Mouse (Mus musculus) bone marrow macrophage, adult 2 months (primary cell): ENCODE measurements around the gene Phf21a. TPM values are rescaled to one million over a fixed set of nuclear protein-coding genes. Genes with fewer than 3 reads are reported as not detected.

Source experiments
- H3K27ac ChIP-seq: 2 replicates; pipeline ENCODE4 v1.5.1; 2012; ENCODE audit warnings: low read depth, low read length; ENCODE audit not compliant: insufficient read depth
- H3K4me1 ChIP-seq: 2 replicates; pipeline ENCODE4 v1.6.1; 2012; ENCODE audit warnings: low read length; ENCODE audit not compliant: control insufficient read depth, insufficient read depth
- H3K4me3 ChIP-seq: 2 replicates; pipeline ENCODE4 v1.5.1; 2012; ENCODE audit warnings: mild to moderate bottlenecking, low read length, moderate library complexity; ENCODE audit not compliant: insufficient read depth
- CTCF ChIP-seq: IDR thresholded peaks from 2 replicates; pipeline ENCODE4 v1.5.1; 2012; ENCODE audit warnings: low read depth, mild to moderate bottlenecking, low read length, moderate library complexity
- POLR2A ChIP-seq: IDR thresholded peaks from 2 replicates; pipeline ENCODE4 v1.6.1; 2012; ENCODE audit warnings: mild to moderate bottlenecking, low read depth, low read length, borderline replicate concordance
- polyA plus RNA-seq: library from polyadenylated mRNA; stranded (reverse); fragments of >200 nt; gene quantifications from 2 replicates; pipeline ENCODE4 v1.2.4, GENCODE M21; 2012; ENCODE audit not compliant: missing spikeins, insufficient read depth, insufficient read length

The Phf21a gene
- polyA plus RNA-seq, 1 experiment: 81.5 TPM

GRCm38 (mm10) chr2:92187061-92187460 lies 94.1 kb downstream of the Phf21a start:
- H3K4me1 ChIP-seq: peaks cover 8% of the 10 kb centered on the region
- H3K27ac ChIP-seq: no peak overlapping the region
- TF ChIP-seq CTCF (no peak), POLR2A (no peak)
- H3K4me3 ChIP-seq: no peak overlapping the region

DNA sequence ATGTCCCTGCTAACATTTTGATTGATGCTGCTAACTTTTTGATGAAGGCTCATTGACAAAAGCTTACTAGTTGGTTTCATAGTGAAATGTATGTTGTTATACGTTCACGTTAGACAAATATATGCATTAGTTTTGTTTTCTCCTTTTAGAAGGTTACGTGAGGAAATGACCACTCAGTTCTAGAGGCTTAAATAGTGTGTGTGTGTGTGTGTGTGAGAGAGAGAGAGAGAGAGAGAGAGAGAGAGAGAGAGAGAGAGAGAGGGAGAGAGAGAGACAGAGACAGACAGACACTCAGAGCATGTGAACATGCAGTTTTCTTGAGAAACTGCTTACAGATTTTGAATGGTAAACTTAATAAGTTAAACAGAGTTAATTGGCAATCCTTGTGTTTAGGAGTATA lies 95.8 kb downstream of the Phf21a start:
- no peak overlapping the region for H3K4me3 ChIP-seq
- no peak for TF ChIP-seq CTCF
- TF ChIP-seq POLR2A: no peak
- H3K4me1 ChIP-seq: peaks cover 6% of the 10 kb centered on the region
- no peak overlapping the region for H3K27ac ChIP-seq

GRCm38 (mm10) chr2:92190960-92191359 lies 98.0 kb downstream of the Phf21a start:
- no peak for TF ChIP-seq CTCF
- no peak for TF ChIP-seq POLR2A
- Histone ChIP-seq H3K4me1 (peaks cover 6% of the 10 kb centered on the region), H3K4me3 (no peak overlapping the region), H3K27ac (no peak overlapping the region)

DNA sequence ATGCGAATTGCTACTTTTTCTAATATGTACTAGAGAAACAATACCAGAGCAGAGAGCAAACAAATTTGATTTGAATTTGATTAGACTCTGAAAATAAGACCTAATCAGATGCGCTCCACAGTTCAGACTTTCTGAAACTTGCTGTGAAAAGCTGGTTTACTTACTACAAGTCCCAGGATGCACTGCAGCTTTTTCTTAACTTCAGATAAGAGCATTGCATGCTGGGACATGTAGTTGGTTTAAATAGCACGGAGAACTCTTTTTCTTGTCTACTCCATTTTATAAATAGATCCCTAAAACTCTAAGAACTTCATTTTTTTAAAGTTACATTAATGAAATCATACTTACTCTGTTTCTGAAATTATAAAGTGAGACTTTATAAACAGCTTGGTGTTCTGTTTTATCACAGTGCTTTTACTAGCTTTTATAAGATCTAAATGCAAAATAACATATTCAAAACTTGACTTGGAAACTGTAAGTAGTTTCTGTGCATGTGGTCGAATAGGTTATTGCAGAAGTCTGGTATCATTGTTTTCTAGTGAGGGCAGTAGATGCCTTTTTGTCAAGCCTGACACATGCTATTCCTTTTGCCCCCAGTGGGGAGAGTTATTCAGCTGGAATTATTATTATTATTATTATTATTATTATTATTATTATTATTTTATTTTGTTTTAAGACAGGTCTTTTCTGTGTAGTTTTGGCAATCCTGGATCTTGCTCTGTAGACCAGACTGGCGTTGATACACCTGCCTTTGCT lies 99.1 kb downstream of the Phf21a start:
- no peak overlapping the region for H3K4me3 ChIP-seq
- no peak overlapping the region for H3K27ac ChIP-seq
- peaks cover 3% of the 10 kb centered on the region for H3K4me1 ChIP-seq
- TF ChIP-seq CTCF (no peak), POLR2A (no peak)

DNA sequence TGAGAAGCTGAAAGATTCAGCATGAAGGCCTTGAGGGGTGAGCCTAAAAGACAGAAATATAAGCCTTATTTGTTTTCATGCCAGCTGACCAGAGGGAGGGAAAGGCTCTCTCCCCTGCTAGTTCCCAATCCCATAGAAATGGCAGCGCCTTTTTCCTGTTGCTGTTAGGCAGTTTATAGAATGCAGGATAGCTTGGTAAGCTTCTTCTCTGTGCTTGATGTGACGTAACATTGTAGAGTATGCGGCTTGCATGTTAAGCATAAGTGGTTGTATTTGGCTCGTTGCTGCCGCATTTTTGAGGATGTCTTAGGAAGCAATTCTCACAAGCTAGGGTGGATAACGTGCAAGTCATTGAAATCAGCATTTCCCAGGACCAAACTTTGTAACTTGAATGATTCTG lies 105.2 kb downstream of the Phf21a start:
- TF ChIP-seq POLR2A (no peak), CTCF (no peak)
- peaks cover 11% of the 10 kb centered on the region for H3K4me1 ChIP-seq
- no peak overlapping the region for H3K27ac ChIP-seq
- H3K4me3 ChIP-seq: no peak overlapping the region

DNA sequence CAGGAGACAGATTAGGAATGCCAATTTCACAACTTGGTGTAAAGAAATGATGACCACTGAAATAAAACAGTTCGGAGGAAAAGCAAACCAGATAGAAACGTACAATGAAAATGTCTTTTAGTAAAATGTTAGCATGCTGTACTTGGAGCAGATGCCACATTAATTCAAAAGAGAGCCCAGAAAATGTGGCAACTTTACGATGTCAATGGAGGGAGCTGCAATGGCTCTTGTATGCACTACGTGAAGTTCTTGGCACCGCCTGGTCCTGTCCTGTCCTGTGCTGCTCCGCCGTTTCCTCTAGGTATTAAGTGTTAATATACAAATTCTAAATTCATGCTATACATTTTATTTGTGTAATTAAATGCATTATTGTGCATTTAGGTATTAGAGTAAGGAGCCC lies 105.8 kb downstream of the Phf21a start:
- no peak overlapping the region for H3K27ac ChIP-seq
- no peak overlapping the region for H3K4me3 ChIP-seq
- peaks cover 11% of the 10 kb centered on the region for H3K4me1 ChIP-seq
- TF ChIP-seq POLR2A (no peak), CTCF (no peak)

GRCm38 (mm10) chr2:92199562-92200286 lies 106.8 kb downstream of the Phf21a start:
- Histone ChIP-seq H3K4me3 (no peak overlapping the region), H3K27ac (no peak overlapping the region), H3K4me1 (peaks cover 14% of the 10 kb centered on the region)
- no peak for TF ChIP-seq CTCF
- no peak for TF ChIP-seq POLR2A

- no peak overlapping the region for H3K27ac ChIP-seq
- H3K4me1 ChIP-seq: peaks cover 15% of the 10 kb centered on the region
- H3K4me3 ChIP-seq: no peak overlapping the region
- no peak for TF ChIP-seq CTCF
- no peak for TF ChIP-seq POLR2A
Measured at GRCm38 (mm10) chr2:92202319-92203040, 109.6 kb downstream of the Phf21a start.

DNA sequence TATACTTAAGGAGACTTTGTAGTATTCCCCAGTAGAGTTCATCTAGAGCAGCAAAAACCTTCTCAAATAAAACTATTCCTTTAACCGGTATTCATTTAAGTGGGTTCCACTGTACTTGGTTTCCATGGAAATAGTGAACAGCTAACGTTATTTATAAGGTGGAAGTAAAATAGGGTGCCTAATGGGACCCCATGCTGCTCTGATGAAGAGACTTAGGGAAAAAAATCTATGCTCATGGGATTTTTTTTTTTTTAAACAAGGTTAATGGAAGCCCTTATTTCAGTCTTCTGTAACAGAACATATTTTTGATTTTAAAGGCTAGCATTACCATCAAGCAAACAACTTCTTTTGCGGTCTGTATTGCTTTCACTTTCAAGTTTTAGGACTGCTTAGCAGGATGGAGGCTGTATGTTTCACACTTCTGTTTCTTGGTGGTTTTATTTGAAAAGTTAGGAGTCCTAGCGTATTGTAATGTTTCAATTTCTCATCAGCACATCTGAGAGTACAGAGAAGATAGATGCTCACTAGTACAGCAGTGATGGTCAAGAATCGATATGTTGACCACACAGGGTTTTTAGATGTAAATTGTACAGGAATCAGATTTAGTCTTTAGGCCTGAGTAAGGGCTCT lies 112.2 kb downstream of the Phf21a start:
- no peak for TF ChIP-seq CTCF
- TF ChIP-seq POLR2A: no peak
- no peak overlapping the region for H3K27ac ChIP-seq
- H3K4me1 ChIP-seq: peaks cover 11% of the 10 kb centered on the region
- no peak overlapping the region for H3K4me3 ChIP-seq
